Mouse (Mus musculus): ENCODE results near the gene Krt9.

GRCm38 (mm10) chr11:100200104-100200820 lies 7.2 kb upstream of the Krt9 start:
- TF ChIP-seq POLR2A (IDR thresholded peaks at IDR 0.05; ENCODE audit: low read depth, low read length) (no peak), CTCF (IDR thresholded peaks at IDR 0.05; ENCODE audit: extremely low read depth, insufficient read length, insufficient replicate concordance, low read depth, low read length) (peak; percentile 53; the same call in 1 of the 2 replicates)
